In the genomic region with DNA sequence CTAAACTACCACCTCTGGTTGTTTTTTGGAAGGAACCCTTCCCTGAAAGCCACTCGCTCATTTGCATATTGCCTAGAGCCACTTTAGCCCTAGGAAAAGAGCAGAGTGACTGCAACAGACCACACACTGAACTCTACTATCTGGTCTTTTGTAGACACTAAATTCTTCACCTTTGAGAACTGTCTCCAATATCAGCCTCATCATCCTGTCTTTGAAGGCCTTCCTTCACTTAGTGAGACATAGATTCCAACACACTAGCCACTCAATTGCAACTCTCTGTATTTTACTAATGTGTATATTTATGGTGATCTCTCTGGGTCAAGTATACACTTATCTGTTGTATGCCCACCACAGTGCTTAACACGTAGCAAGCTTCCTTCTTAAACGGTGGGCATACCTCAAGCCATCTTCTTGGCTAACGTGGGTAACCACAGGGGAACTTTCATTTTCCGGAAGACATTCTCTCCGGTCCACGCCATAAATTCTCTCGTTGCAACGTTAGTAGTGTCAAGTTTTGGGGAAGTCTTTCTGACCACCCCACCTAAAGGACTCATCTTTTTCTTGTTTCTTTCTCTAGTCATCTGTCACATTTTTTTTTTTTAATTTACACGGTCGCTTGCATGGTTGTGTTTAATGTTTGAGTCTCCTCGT, we compare ENCODE assay signal across 8 mouse cellular contexts. TPM values are rescaled to one million over a fixed set of nuclear protein-coding genes. Genes with fewer than 3 reads are reported as not detected.
DNase-seq lines count a peak whose midpoint lies in the region; ATAC-seq and TF ChIP-seq lines count a peak whose summit lies in the region.

No protein-coding gene starts in this region.

- H3K9me3 ChIP-seq in kidney, postnatal 0 days (replicated peaks; ENCODE audit: low read length), result no peaks in the 10 kb centered on the region
- no peaks in the 10 kb centered on the region for H3K9me3 ChIP-seq in hindbrain, embryonic 16.5 days (ENCODE audit: control insufficient read depth, low read length)

- H3K4me1 ChIP-seq in kidney, postnatal 0 days (replicated peaks; ENCODE audit: insufficient read depth, low read length), result no peaks in the 10 kb centered on the region
- peaks cover 8% of the 10 kb centered on the region for H3K4me1 ChIP-seq in hindbrain, embryonic 16.5 days (ENCODE audit: control insufficient read depth, insufficient read depth, low read depth, low read length)

- peak overlapping the region; percentile 91 for H3K9ac ChIP-seq in kidney, postnatal 0 days (ENCODE audit: low read depth, low read length)
- peak overlapping the region; percentile 96 for H3K9ac ChIP-seq in hindbrain, embryonic 16.5 days (ENCODE audit: low read depth, low read length)

- TF ChIP-seq CTCF in kidney, postnatal 0 days (IDR thresholded peaks at IDR 0.05; ENCODE audit: low read depth), result no peak

- peak; percentile 12 for DNase-seq in kidney, postnatal 0 days (ENCODE audit: low spot score)
- no peak for DNase-seq in kidney, adult 11 months
- peak; percentile 31 for DNase-seq in c-Kit-positive CD71-positive TER-119-positive erythroid progenitor cells, embryonic 14.5 days (ENCODE audit: low spot score)
- no peak for DNase-seq in gastrocnemius, postnatal 36 days
- no peak for DNase-seq in layer of hippocampus, adult 11-12 months (ENCODE audit: low spot score)
- no peak for DNase-seq in cerebellum, postnatal 36 days

- H3K27me3 ChIP-seq in kidney, postnatal 0 days (ENCODE audit: insufficient read depth, low read length), result no peaks in the 10 kb centered on the region
- H3K27me3 ChIP-seq in hindbrain, embryonic 16.5 days (replicated peaks; ENCODE audit: control insufficient read depth, insufficient read depth, low read length), result no peaks in the 10 kb centered on the region
- no peaks in the 10 kb centered on the region for H3K27me3 ChIP-seq in myocyte (ENCODE audit: control insufficient read depth, insufficient read depth, insufficient read length)

- peak overlapping the region; percentile 75 for H3K4me2 ChIP-seq in kidney, postnatal 0 days (ENCODE audit: low read length)
- peak overlapping the region; percentile 54 for H3K4me2 ChIP-seq in hindbrain, embryonic 16.5 days (ENCODE audit: low read length)
- H3K4me2 ChIP-seq in myocyte (ENCODE audit: low read depth), result peak overlapping the region; percentile 98

- no peak for ATAC-seq in kidney, postnatal 0 days (replicated peaks; ENCODE audit: low FRiP score, low read depth)
- ATAC-seq in hindbrain, embryonic 16.5 days, result no peak

- WGBS in kidney, postnatal 0 days, result 35% methylated on average over 12 of the region's 12 CpGs
- WGBS in hindbrain, embryonic 16.5 days, result 32% methylated on average over 12 of the region's 12 CpGs

- H3K27ac ChIP-seq in kidney, postnatal 0 days, result peak overlapping the region; percentile 81
- H3K27ac ChIP-seq in hindbrain, embryonic 16.5 days (ENCODE audit: low read depth, low read length), result peak overlapping the region; percentile 86

- TF ChIP-seq POLR2A in myocyte (IDR thresholded peaks at IDR 0.05; ENCODE audit: insufficient read length, low read depth), result no peak

- peak overlapping the region; percentile 89 for H3K4me3 ChIP-seq in kidney, postnatal 0 days (replicated peaks; ENCODE audit: low read depth, low read length)
- H3K4me3 ChIP-seq in hindbrain, embryonic 16.5 days (ENCODE audit: low read length), result peak overlapping the region; percentile 88
- H3K4me3 ChIP-seq in myocyte, result peak overlapping the region; percentile 80

- peak overlapping the region; percentile 61 for H3ac ChIP-seq in myocyte (ENCODE audit: control insufficient read depth, insufficient read length)

- peaks cover 11% of the 10 kb centered on the region for H3K79me2 ChIP-seq in myocyte (ENCODE audit: control insufficient read depth, insufficient read depth)

- intact Hi-C loops in gastrocnemius, postnatal 36 days (cut with DNase I), result loop anchor here (2.0 kb wide), 1 partner anchor 53 kb away; no protein-coding TSS in a partner anchor

- H3K36me3 ChIP-seq in kidney, postnatal 0 days (ENCODE audit: insufficient read depth, low read length), result 0 out of 2 replicates have a peak, but pooled peaks cover 20% of the 10 kb centered on the region
- peaks cover 13% of the 10 kb centered on the region for H3K36me3 ChIP-seq in hindbrain, embryonic 16.5 days (ENCODE audit: control insufficient read depth, insufficient read depth, low read length)
- no peaks in the 10 kb centered on the region for H3K36me3 ChIP-seq in myocyte (ENCODE audit: control insufficient read depth, insufficient read depth)

TF ChIP-seq in myocyte, 11 proteins besides CTCF, POLR2A, EP300 and RAD21:
- TF ChIP-seq E2F4 (IDR thresholded peaks at IDR 0.05; ENCODE audit: insufficient read depth) (no peak), REST (IDR thresholded peaks at IDR 0.05; ENCODE audit: insufficient read depth, insufficient read length) (no peak), MYOD1 (IDR thresholded peaks at IDR 0.05; ENCODE audit: control insufficient read depth in 1 of 3, insufficient read length in 2 of 3, low read depth in 2 of 3) (no peak), MAX (IDR thresholded peaks at IDR 0.05; ENCODE audit: low read depth) (no peak), SRF (IDR thresholded peaks at IDR 0.05; ENCODE audit: control insufficient read depth, insufficient read length, low read depth) (no peak), POLR2AphosphoS2 (IDR thresholded peaks at IDR 0.05; ENCODE audit: insufficient read length, low read depth) (no peak), MYOG (IDR thresholded peaks at IDR 0.05; ENCODE audit: control insufficient read depth in 1 of 3, insufficient read depth in 1 of 3, insufficient read length in 2 of 3, low read depth in 2 of 3) (no peak), TCF12 (IDR thresholded peaks at IDR 0.05; ENCODE audit: insufficient read depth, poor library complexity, severe bottlenecking) (no peak), CEBPB (IDR thresholded peaks at IDR 0.05; ENCODE audit: insufficient read depth, poor library complexity, severe bottlenecking) (no peak), TCF3 (IDR thresholded peaks at IDR 0.05; ENCODE audit: insufficient read length, low read depth) (no peak), USF1 (IDR thresholded peaks at IDR 0.05; ENCODE audit: low read depth) (no peak)

RNA-seq across cellular contexts. Expression of a gene that starts 0.9 kb away (rescaled TPM):
- 13.9 TPM in 2 replicates for polyA plus RNA-seq in kidney, postnatal 0 days (2015; fragmentation: Nextera tagmentation; extraction: Ambion mirVana)
- polyA plus RNA-seq in hindbrain, embryonic 16.5 days (2015; fragmentation: Nextera tagmentation; extraction: Ambion mirVana), result 9.9 and 12.1 TPM in 2 replicates
- polyA plus RNA-seq in myocyte (2012; fragmentation: generic; extraction: Trizol), result 12.0 TPM
- total RNA-seq in gastrocnemius, postnatal 36 days (2021), result 10 to 100 TPM; 16.0 to 16.5 TPM

RNA-seq across cellular contexts. Expression of a gene that starts 49.5 kb away (rescaled TPM):
- 33.1 and 37.5 TPM in 2 replicates for polyA plus RNA-seq in kidney, postnatal 0 days (2015; fragmentation: Nextera tagmentation; extraction: Ambion mirVana)
- 57.7 and 65.3 TPM in 2 replicates for polyA plus RNA-seq in hindbrain, embryonic 16.5 days (2015; fragmentation: Nextera tagmentation; extraction: Ambion mirVana)
- polyA plus RNA-seq in myocyte (2012; fragmentation: generic; extraction: Trizol), result 52.8 TPM
- 10 to 100 TPM; 40.5 to 50.0 TPM for total RNA-seq in gastrocnemius, postnatal 36 days (2021)

Comparison
In these comparisons a context has a peak if more than half of its experiments do, and no peak if none do; other contexts are left out.
1. DNase-seq: peak in kidney, postnatal 0 days (single experiment) and c-Kit-positive CD71-positive TER-119-positive erythroid progenitor cells, embryonic 14.5 days (single experiment); none in kidney, adult 11 months (single experiment), gastrocnemius, postnatal 36 days (0 of 2), layer of hippocampus, adult 11-12 months (single experiment) and cerebellum, postnatal 36 days (0 of 2).
2. Peak in every context shown above with its lines, with median percentiles within 50 percentile points of each other: H3K4me2 ChIP-seq and H3K4me3 ChIP-seq.